Mouse (Mus musculus) stomach, postnatal 0 days (tissue): ENCODE data around the gene Sike1. TPM values are rescaled to one million over a fixed set of nuclear protein-coding genes. Genes with fewer than 3 reads are reported as not detected.

Experiments used
- ATAC-seq: fragments of 200-750 bp; cut with Nextera tagmentation; 2 replicates; pipeline ENCODE4 v1.8.0; 2017; ENCODE audit not compliant: low FRiP score, low TSS enrichment
- DNase-seq: peaks from one replicate; pipeline ENCODE4 v3.0.0-alpha.2; 2016; ENCODE audit warnings: low spot score
- H3K27ac ChIP-seq: fragments of 300-500 bp; sonication (generic); replicated peaks from 2 replicates; pipeline ENCODE4 v1.5.1; 2014; ENCODE audit warnings: mild to moderate bottlenecking, control low read depth
- H3K27me3 ChIP-seq: fragments of 300-500 bp; sonication (generic); 2 replicates; pipeline ENCODE4 v1.6.1; 2014; ENCODE audit warnings: low read length; ENCODE audit not compliant: control insufficient read depth, insufficient read depth
- H3K36me3 ChIP-seq: fragments of 300-500 bp; sonication (generic); 2 replicates; pipeline ENCODE4 v1.6.1; 2014; ENCODE audit warnings: low read length, mixed read lengths; ENCODE audit not compliant: control insufficient read depth, insufficient read depth
- H3K4me1 ChIP-seq: fragments of 300-500 bp; sonication (generic); replicated peaks from 2 replicates; pipeline ENCODE4 v1.6.1; 2014; ENCODE audit warnings: antibody characterized with exemption; ENCODE audit not compliant: control insufficient read depth, insufficient read depth
- H3K4me2 ChIP-seq: fragments of 300-500 bp; sonication (generic); replicated peaks from 2 replicates; pipeline ENCODE4 v1.6.1; 2014; ENCODE audit warnings: low read depth, mild to moderate bottlenecking, control low read depth, moderate library complexity
- H3K4me3 ChIP-seq: fragments of 300-500 bp; sonication (generic); 2 replicates; pipeline ENCODE4 v1.5.1; 2014; ENCODE audit warnings: low read depth, low read length, control low read depth
- H3K9ac ChIP-seq: fragments of 300-500 bp; sonication (generic); 2 replicates; pipeline ENCODE4 v1.6.1; 2014; ENCODE audit warnings: mild to moderate bottlenecking, low read length, control low read depth, mixed read lengths
- H3K9me3 ChIP-seq: fragments of 300-500 bp; sonication (generic); 2 replicates; pipeline ENCODE4 v1.6.1; 2016; ENCODE audit warnings: low read length; ENCODE audit not compliant: control insufficient read depth
- CTCF ChIP-seq: IDR thresholded peaks from 2 replicates; pipeline ENCODE4 v1.5.1; 2016; ENCODE audit warnings: antibody characterized with exemption, low read depth, mild to moderate bottlenecking, moderate library complexity
- EP300 ChIP-seq: optimal IDR thresholded peaks from 2 replicates; pipeline ENCODE3; 2016; ENCODE audit warnings: antibody characterized with exemption
- WGBS: fragments of 180-500 bp; shearing (Covaris S2); extraction: QIAGEN DNeasy Blood & Tissue Kit; methylation state at CpG from one replicate; pipeline ENCODE4 v1.1.7; 2014; 5-methylcytosine and 5-hydroxymethylcytosine counted together
- polyA plus RNA-seq: library from polyadenylated mRNA; unstranded; fragments of >200 nt; fragmentation: Nextera tagmentation; extraction: Ambion mirVana; gene quantifications from 2 replicates; pipeline ENCODE4 v1.2.1, GENCODE M21; 2015

Sike1 gene
- polyA plus RNA-seq, 1 experiment from 2014 or later: 45.2 TPM

- no peaks in the 10 kb centered on the region for H3K36me3 ChIP-seq
- WGBS: 15% methylated on average over 3 of the region's 3 CpGs
- ATAC-seq: no peak
- no peaks in the 10 kb centered on the region for H3K4me1 ChIP-seq
- no peaks in the 10 kb centered on the region for H3K9me3 ChIP-seq
- no peak within 1 kb of the TSS for H3K4me2 ChIP-seq
- H3K4me3 ChIP-seq: no peak within 1 kb of the TSS
- no peak for TF ChIP-seq EP300
- no peak for TF ChIP-seq CTCF
- H3K27me3 ChIP-seq: no peaks in the 10 kb centered on the region
- no peak for DNase-seq
- H3K27ac ChIP-seq: no peak within 1 kb of the TSS
- no peak within 1 kb of the TSS for H3K9ac ChIP-seq
Measured at GRCm38 (mm10) chr3:102964033-102964432, 31.5 kb upstream of the Sike1 start, which contains the start of gene Nr1h5. TSS of gene Nr1h5 (minus strand) at chr3:102964133.

- 59% methylated on average over 9 of the region's 9 CpGs for WGBS
- peak; percentile 30 for DNase-seq
Measured at GRCm38 (mm10) chr3:102970067-102970466, 25.4 kb upstream of the Sike1 start.

DNA sequence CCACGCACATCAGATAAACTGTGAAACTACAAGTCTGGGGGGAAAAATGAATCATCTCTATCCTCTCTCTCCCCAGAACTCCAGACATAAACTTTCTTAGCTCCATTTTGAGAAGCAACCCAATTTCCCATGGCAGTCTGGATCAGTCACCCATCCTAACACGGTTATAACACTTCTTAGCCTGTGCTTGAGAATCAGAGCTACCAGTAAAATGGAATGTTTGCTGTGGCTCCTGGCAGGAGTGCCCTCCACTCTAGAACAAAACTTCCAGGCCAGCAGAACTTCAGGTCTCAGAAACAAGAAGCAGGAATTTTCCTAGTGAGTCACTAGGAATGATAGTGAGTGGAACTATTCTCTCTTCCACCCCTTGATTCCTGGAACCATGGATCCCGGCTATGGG is 25.0 kb upstream of the Sike1 start:
- Histone ChIP-seq H3K9me3 (no peaks in the 10 kb centered on the region), H3K27ac (no peak overlapping the region), H3K9ac (no peak overlapping the region), H3K36me3 (no peaks in the 10 kb centered on the region), H3K27me3 (no peaks in the 10 kb centered on the region), H3K4me3 (no peak overlapping the region), H3K4me2 (no peak overlapping the region), H3K4me1 (no peaks in the 10 kb centered on the region)
- WGBS: 60% methylated on average over 3 of the region's 3 CpGs
- no peak for ATAC-seq
- no peak for TF ChIP-seq EP300
- no peak for TF ChIP-seq CTCF
- DNase-seq: no peak

More at GRCm38 (mm10) chr3:102970067-102970466, 25.4 kb upstream of the Sike1 start:
- H3K9me3 ChIP-seq: no peaks in the 10 kb centered on the region
- no peaks in the 10 kb centered on the region for H3K4me1 ChIP-seq
- TF ChIP-seq EP300: no peak
- TF ChIP-seq CTCF: no peak
- no peaks in the 10 kb centered on the region for H3K36me3 ChIP-seq
- H3K4me2 ChIP-seq: no peak overlapping the region
- no peak; the same call in 1 of the 2 replicates for ATAC-seq
- no peak overlapping the region for H3K4me3 ChIP-seq
- H3K27me3 ChIP-seq: no peaks in the 10 kb centered on the region
- no peak overlapping the region for H3K27ac ChIP-seq
- no peak overlapping the region for H3K9ac ChIP-seq

- DNase-seq (no peak), ATAC-seq (no peak)
- Histone ChIP-seq H3K4me3 (no peak overlapping the region), H3K9ac (no peak overlapping the region), H3K9me3 (no peaks in the 10 kb centered on the region), H3K4me1 (no peaks in the 10 kb centered on the region), H3K4me2 (no peak overlapping the region), H3K36me3 (no peaks in the 10 kb centered on the region), H3K27ac (no peak overlapping the region), H3K27me3 (no peaks in the 10 kb centered on the region)
- WGBS: 60% methylated on average over 4 of the region's 4 CpGs
- TF ChIP-seq CTCF (no peak), EP300 (no peak)
Measured at GRCm38 (mm10) chr3:102976906-102977305, 18.6 kb upstream of the Sike1 start.

- ATAC-seq (no peak), DNase-seq (no peak)
- Histone ChIP-seq H3K9me3 (no peaks in the 10 kb centered on the region), H3K4me2 (no peak overlapping the region), H3K36me3 (no peaks in the 10 kb centered on the region), H3K4me3 (no peak overlapping the region), H3K27me3 (no peaks in the 10 kb centered on the region), H3K27ac (no peak overlapping the region), H3K9ac (no peak overlapping the region), H3K4me1 (no peaks in the 10 kb centered on the region)
- TF ChIP-seq EP300 (no peak), CTCF (no peak)
- WGBS: 32% methylated on average over 10 of the region's 10 CpGs
Measured at GRCm38 (mm10) chr3:102979550-102980348, 15.8 kb upstream of the Sike1 start.

DNA sequence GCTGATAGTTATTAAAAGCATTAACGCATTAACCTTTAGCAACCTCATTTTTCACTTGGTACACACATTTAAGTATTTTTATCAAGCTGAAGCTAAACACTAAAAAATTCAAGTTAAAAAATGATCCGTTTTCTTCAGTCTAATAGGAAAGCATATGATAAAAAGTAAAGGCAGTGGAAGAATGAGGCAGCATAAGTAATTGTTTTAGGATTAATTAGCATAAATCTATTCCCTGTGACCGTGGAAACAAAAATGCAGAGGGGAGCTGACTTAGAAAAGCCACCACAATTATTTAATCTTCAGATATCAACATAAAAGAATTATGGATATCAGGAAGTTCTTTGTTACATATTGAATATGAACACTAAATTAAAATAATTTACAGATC is 15.2 kb upstream of the Sike1 start:
- H3K4me1 ChIP-seq: no peaks in the 10 kb centered on the region
- DNase-seq: no peak
- H3K27ac ChIP-seq: no peak overlapping the region
- H3K27me3 ChIP-seq: no peaks in the 10 kb centered on the region
- no peak for ATAC-seq
- H3K4me3 ChIP-seq: no peak overlapping the region
- no peaks in the 10 kb centered on the region for H3K36me3 ChIP-seq
- H3K9me3 ChIP-seq: no peaks in the 10 kb centered on the region
- H3K4me2 ChIP-seq: no peak overlapping the region
- 43% methylated on average over 3 of the region's 3 CpGs for WGBS
- no peak overlapping the region for H3K9ac ChIP-seq
- TF ChIP-seq CTCF: no peak
- TF ChIP-seq EP300: no peak
